Mouse (Mus musculus): ENCODE measurements around the gene Cdk2.

Gene Cdk2

GRCm38 (mm10) chr10:128659490-128659889, 45.3 kb downstream of the Cdk2 start:
- DNase-seq (ENCODE audit: extremely low read depth, insufficient read length, low spot score): no peak

- DNase-seq (ENCODE audit: extremely low read depth, insufficient read length, low spot score): no peak
Observed at GRCm38 (mm10) chr10:128657844-128658243, 47.0 kb downstream of the Cdk2 start.

- DNase-seq (ENCODE audit: extremely low read depth, insufficient read length, low spot score): no peak
Observed at GRCm38 (mm10) chr10:128656731-128657130, 48.1 kb downstream of the Cdk2 start.

- DNase-seq (ENCODE audit: extremely low read depth, insufficient read length, low spot score): no peak
Observed at GRCm38 (mm10) chr10:128655254-128655653, 49.6 kb downstream of the Cdk2 start.

GRCm38 (mm10) chr10:128653866-128654265, 51.0 kb downstream of the Cdk2 start:
- DNase-seq (ENCODE audit: extremely low read depth, insufficient read length, low spot score): no peak

Data from 3134 (cell line).